1 mouse cellular context compared by ENCODE assay signal in the genomic region with DNA sequence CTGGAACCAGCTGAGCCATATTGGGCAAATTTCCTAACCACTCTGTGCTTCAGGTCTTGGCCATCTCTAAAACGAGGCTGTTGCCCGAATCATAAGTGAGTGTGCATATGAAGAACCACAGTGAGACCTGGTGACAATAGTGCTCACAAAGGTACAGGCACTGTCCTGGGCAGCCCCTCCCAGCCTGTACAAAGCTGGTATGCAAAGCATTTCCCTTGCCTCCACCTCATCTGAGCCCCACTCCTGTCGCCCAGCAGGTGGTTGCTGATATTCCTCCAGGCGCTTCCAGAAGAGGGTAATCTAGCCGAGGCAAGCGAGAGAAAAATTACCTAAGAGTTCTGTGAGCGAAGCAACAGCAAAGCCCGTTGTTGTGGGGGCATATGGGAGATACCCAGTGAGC.
A peak's percentile ranks its signal among the peaks of the same experiment; 100 is the strongest.
TF ChIP-seq lines count a peak whose summit lies in the region.

No protein-coding gene starts in this region.

TF ChIP-seq in CH12.LX, 34 proteins besides CTCF, POLR2A, EP300 and RAD21 (continued from another document):
- no peak for TF ChIP-seq USF1 (IDR thresholded peaks at IDR 0.05; ENCODE audit: low read depth, low read length)
- peak; percentile 32 for TF ChIP-seq HCFC1 (IDR thresholded peaks at IDR 0.05; ENCODE audit: low read depth, low read length)
- 0 out of 2 replicates have a peak, but pooled peaks have one; percentile 30 for TF ChIP-seq BHLHE40 (IDR thresholded peaks at IDR 0.05; ENCODE audit: low read depth, low read length)
- TF ChIP-seq GABPA (IDR thresholded peaks at IDR 0.05; ENCODE audit: insufficient replicate concordance, low read depth, low read length): no peak
- TF ChIP-seq ELF1 (IDR thresholded peaks at IDR 0.05; ENCODE audit: low read depth, low read length): no peak
- no peak for TF ChIP-seq E2F4 (IDR thresholded peaks at IDR 0.05; ENCODE audit: insufficient replicate concordance, low read depth, low read length)
- TF ChIP-seq TCF12 (IDR thresholded peaks at IDR 0.05; ENCODE audit: low read depth, low read length): peak; percentile 84
- no peak for TF ChIP-seq POLR2AphosphoS2 (IDR thresholded peaks at IDR 0.05; ENCODE audit: low read depth, low read length)
- TF ChIP-seq MAX (IDR thresholded peaks at IDR 0.05; ENCODE audit: low read length): 0 out of 2 replicates have a peak, but pooled peaks have one; percentile 29
- peak; percentile 53 for TF ChIP-seq IRF4 (IDR thresholded peaks at IDR 0.05; ENCODE audit: low read depth, low read length)
- no peak for TF ChIP-seq MAFK (IDR thresholded peaks at IDR 0.05; ENCODE audit: insufficient replicate concordance, low read length)
- TF ChIP-seq ZNF384 (IDR thresholded peaks at IDR 0.05; ENCODE audit: low read depth, low read length): no peak
- TF ChIP-seq UBTF (IDR thresholded peaks at IDR 0.05; ENCODE audit: low read depth, low read length): no peak
- TF ChIP-seq ETS1 (conservative IDR thresholded peaks at IDR 0.05; ENCODE audit: low read depth, low read length): no peak
- TF ChIP-seq ZMIZ1 (IDR thresholded peaks at IDR 0.05; ENCODE audit: low read depth, low read length): no peak
- TF ChIP-seq CHD2 (IDR thresholded peaks at IDR 0.05; ENCODE audit: low read length): no peak
- no peak for TF ChIP-seq SIN3A (IDR thresholded peaks at IDR 0.05; ENCODE audit: low read length)
TF ChIP-seq in CH12.LX: peak in this region for 9.
